Mouse (Mus musculus): Measurements from ENCODE around the gene Bri3.

DNA sequence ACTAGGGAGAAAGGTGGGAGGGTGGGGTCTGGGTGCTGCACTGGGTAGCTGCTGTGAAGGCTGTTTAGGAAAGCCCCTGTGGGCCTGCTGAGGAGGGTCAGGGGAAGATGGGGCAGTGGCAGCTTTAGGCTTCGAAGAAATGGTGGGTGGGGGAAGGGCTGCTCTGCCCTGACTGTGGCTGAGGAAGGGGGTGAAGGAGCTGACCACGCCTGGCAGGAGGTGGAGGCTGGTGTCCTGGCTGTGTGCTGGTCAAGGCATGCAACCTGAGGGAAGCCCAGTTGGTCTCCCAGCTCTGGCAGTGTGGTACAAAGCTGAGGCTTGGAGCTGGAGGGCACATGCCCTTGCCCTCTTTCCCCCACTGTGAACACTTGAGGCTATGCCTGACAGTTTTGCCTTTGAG, 14.4 kb downstream of the Bri3 start:
- TF ChIP-seq MAZ (IDR thresholded peaks at IDR 0.05; ENCODE audit: low read depth, low read length) (no peak), MAX (IDR thresholded peaks at IDR 0.05; ENCODE audit: low read length) (no peak), POLR2A (IDR thresholded peaks at IDR 0.05; ENCODE audit: control insufficient read depth in 1 of 2, insufficient read depth in 1 of 2, low read depth in 1 of 2, low read length in 2 of 2, poor library complexity in 1 of 2) (no peak), POLR2AphosphoS2 (IDR thresholded peaks at IDR 0.05; ENCODE audit: low read length) (no peak), USF1 (IDR thresholded peaks at IDR 0.05; ENCODE audit: low read depth, low read length) (no peak), TAL1 (IDR thresholded peaks at IDR 0.05; ENCODE audit: low read length) (no peak), CTCF (IDR thresholded peaks at IDR 0.05 in 2 of 3, conservative IDR thresholded peaks at IDR 0.05 in 1 of 3; ENCODE audit: control insufficient read depth in 1 of 3, insufficient read depth in 1 of 3, low read depth in 2 of 3, low read length in 3 of 3, poor library complexity in 1 of 3, severe bottlenecking in 1 of 3) (no peak), EP300 (IDR thresholded peaks at IDR 0.05; ENCODE audit: low read depth in 1 of 2, low read length in 2 of 2) (no peak), NRF1 (IDR thresholded peaks at IDR 0.05; ENCODE audit: insufficient read depth, low read depth, low read length, poor library complexity, severe bottlenecking) (no peak), GABPA (IDR thresholded peaks at IDR 0.05; ENCODE audit: low read depth, low read length) (no peak), E2F4 (IDR thresholded peaks at IDR 0.05; ENCODE audit: borderline replicate concordance, low read depth, low read length) (no peak), NELFE (IDR thresholded peaks at IDR 0.05; ENCODE audit: low read depth, low read length) (no peak)
